Mouse (Mus musculus) MEL (cell line): ENCODE data around the gene Cers5.

Experiments
- CTCF ChIP-seq, 3 experiments: IDR thresholded peaks in 2 of 3; conservative IDR thresholded peaks in 1 of 3; 2 replicates each; pipeline ENCODE4 v1.5.1; 2011 to 2012; ENCODE audit warnings: low read length in 3 of 3, low read depth in 2 of 3, mild to moderate bottlenecking in 2 of 3, improper control_type of control experiment in 1 of 3, inconsistent platforms in 1 of 3, mixed read lengths in 1 of 3, moderate library complexity in 1 of 3; ENCODE audit not compliant: control insufficient read depth in 1 of 3, insufficient read depth in 1 of 3, poor library complexity in 1 of 3, severe bottlenecking in 1 of 3
- E2F4 ChIP-seq: IDR thresholded peaks from 2 replicates; pipeline ENCODE4 v1.6.1; 2011; ENCODE audit warnings: low read depth, low read length, improper control_type of control experiment, borderline replicate concordance
- MAZ ChIP-seq: IDR thresholded peaks from 2 replicates; pipeline ENCODE4 v1.6.1; 2012; ENCODE audit warnings: low read depth, mild to moderate bottlenecking, inconsistent platforms, low read length, improper control_type of control experiment
- MYB ChIP-seq: IDR thresholded peaks from 2 replicates; pipeline ENCODE4 v1.6.1; 2011; ENCODE audit warnings: mild to moderate bottlenecking, low read depth, low read length, improper control_type of control experiment
- RAD21 ChIP-seq: IDR thresholded peaks from 2 replicates; pipeline ENCODE4 v1.6.1; 2011; ENCODE audit warnings: mild to moderate bottlenecking, low read depth, low read length, improper control_type of control experiment
- USF2 ChIP-seq, 2 experiments: IDR thresholded peaks; 2 replicates each; pipeline ENCODE4 v1.6.1; 2011 to 2012; ENCODE audit warnings: improper control_type of control experiment in 2 of 2, low read length in 2 of 2, borderline replicate concordance in 1 of 2, inconsistent platforms in 1 of 2, low read depth in 1 of 2, mild to moderate bottlenecking in 1 of 2; ENCODE audit not compliant: insufficient read depth in 1 of 2

DNA sequence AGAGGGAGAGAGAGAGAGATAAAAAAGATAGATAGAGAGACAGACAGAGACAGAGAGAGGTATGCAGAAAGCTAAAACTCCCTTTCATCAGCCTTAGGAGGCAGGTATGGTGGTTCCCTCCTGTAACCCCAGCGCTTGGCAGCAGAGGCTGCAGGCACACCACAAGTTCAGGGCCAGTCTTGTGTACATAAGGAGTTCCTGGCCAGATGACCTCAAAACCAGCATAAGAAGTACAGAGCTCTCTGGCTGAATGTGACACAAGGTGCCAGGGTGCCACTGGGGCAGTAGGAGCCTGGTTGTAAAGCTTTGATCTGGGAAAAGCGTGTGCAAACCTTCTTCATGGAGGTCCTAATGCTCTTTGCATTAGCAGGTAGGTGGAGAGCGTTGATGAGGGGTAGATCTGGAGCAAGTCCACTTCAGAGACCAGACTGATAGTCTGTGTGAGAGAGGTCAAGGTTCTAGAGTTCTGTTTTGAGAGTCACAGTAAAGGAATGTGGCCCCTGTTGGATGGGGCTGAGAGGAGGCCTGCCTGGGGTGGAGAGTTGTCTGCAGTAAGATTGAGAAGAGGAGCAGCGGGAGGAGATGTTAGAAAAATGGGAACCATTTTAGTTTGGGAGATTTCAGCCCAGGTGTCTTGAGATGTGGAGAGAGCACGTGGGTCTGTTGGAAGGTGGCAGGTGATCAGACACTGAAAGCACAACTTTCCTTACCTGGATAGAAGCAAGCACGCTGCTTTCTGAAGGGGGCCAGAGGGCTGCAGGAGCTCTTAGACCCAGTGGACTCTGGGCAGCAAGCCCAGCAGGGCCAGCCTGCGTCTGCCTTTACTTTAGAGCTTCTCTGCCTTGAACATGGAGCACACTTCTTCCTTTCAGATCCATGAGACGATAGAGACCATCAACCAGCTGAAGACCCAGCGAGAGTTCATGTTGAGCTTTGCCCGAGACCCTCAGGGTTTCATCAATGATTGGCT lies 62.2 kb downstream of the Cers5 start:
- TF ChIP-seq E2F4 (no peak), CTCF (IDR thresholded peaks at IDR 0.05 in 2 of 3, conservative IDR thresholded peaks at IDR 0.05 in 1 of 3; ENCODE audit: control insufficient read depth in 1 of 3, insufficient read depth in 1 of 3, low read depth in 2 of 3, low read length in 3 of 3, poor library complexity in 1 of 3, severe bottlenecking in 1 of 3) (no peak), MYB (no peak), RAD21 (no peak), USF2 (IDR thresholded peaks at IDR 0.05; ENCODE audit: borderline replicate concordance in 1 of 2, insufficient read depth in 1 of 2, low read depth in 1 of 2, low read length in 2 of 2) (no peak), MAZ (no peak)
